Mouse (Mus musculus): ENCODE measurements around the gene Dnajb11. TPM values are rescaled to one million over a fixed set of nuclear protein-coding genes. Genes with fewer than 3 reads are reported as not detected.

The Dnajb11 gene
- total RNA-seq, 1 experiment: 155 TPM

GRCm38 (mm10) chr16:22918664-22919312 lies 61.1 kb downstream of the Dnajb11 start:
- DNase-seq (ENCODE audit: low read depth, low spot score): no peak
- Histone ChIP-seq H3K36me3 (ENCODE audit: control insufficient read depth, insufficient read depth, low read length, poor library complexity, severe bottlenecking) (no peaks in the 10 kb centered on the region), H3K9ac (ENCODE audit: insufficient read depth, low read depth, low read length, poor library complexity, severe bottlenecking) (no peak overlapping the region), H3K4me1 (ENCODE audit: control insufficient read depth in 2 of 2, insufficient read depth in 2 of 2, low read length in 2 of 2, poor library complexity in 1 of 2) (peaks cover 0 to 13% of the 10 kb centered on the region in 2 experiments; a peak in 3 of 4 replicates), H3K27ac (ENCODE audit: insufficient read depth, low read depth, low read length, poor library complexity, severe bottlenecking) (no peak overlapping the region), H3K9me3 (ENCODE audit: control insufficient read depth, insufficient read depth, low read depth, low read length) (no peaks in the 10 kb centered on the region), H3K4me3 (ENCODE audit: insufficient read depth in 1 of 2, low read depth in 1 of 2, low read length in 2 of 2, poor library complexity in 1 of 2, severe bottlenecking in 1 of 2) (no peak overlapping the region)
- in situ Hi-C loops (cut with MboI; ENCODE audit: low sequenced_read_pairs in 2 of 2, unreplicated experiment in 2 of 2): no loop called here
- no peak for TF ChIP-seq MAFK (IDR thresholded peaks at IDR 0.05; ENCODE audit: insufficient read depth, low read depth, low read length)
- TF ChIP-seq CHD2 (IDR thresholded peaks at IDR 0.05; ENCODE audit: low read depth, low read length): no peak
- TF ChIP-seq HCFC1 (IDR thresholded peaks at IDR 0.05; ENCODE audit: borderline replicate concordance, insufficient read depth, low read length): no peak
- TF ChIP-seq ZNF384 (IDR thresholded peaks at IDR 0.05; ENCODE audit: low read depth, low read length): no peak
- TF ChIP-seq ZC3H11A (IDR thresholded peaks at IDR 0.05; ENCODE audit: borderline replicate concordance, low read depth, low read length): no peak

GRCm38 (mm10) chr16:22919971-22920854 lies 62.6 kb downstream of the Dnajb11 start:
- Histone ChIP-seq H3K27ac (ENCODE audit: insufficient read depth, low read depth, low read length, poor library complexity, severe bottlenecking) (0 out of 2 replicates have a peak overlapping the region, but pooled peaks have one; percentile 1), H3K36me3 (ENCODE audit: control insufficient read depth, insufficient read depth, low read length, poor library complexity, severe bottlenecking) (no peaks in the 10 kb centered on the region), H3K4me1 (ENCODE audit: control insufficient read depth in 2 of 2, insufficient read depth in 2 of 2, low read length in 2 of 2, poor library complexity in 1 of 2) (peaks cover 0 to 13% of the 10 kb centered on the region in 2 experiments; a peak in 3 of 4 replicates), H3K4me3 (ENCODE audit: insufficient read depth in 1 of 2, low read depth in 1 of 2, low read length in 2 of 2, poor library complexity in 1 of 2, severe bottlenecking in 1 of 2) (peak overlapping the region in 1 of 2 experiments; percentile 18; a peak in 1 of 4 replicates), H3K9me3 (ENCODE audit: control insufficient read depth, insufficient read depth, low read depth, low read length) (no peaks in the 10 kb centered on the region), H3K9ac (ENCODE audit: insufficient read depth, low read depth, low read length, poor library complexity, severe bottlenecking) (peak overlapping the region; percentile 42; the same call in 1 of the 2 replicates)
- in situ Hi-C loops (cut with MboI; ENCODE audit: low sequenced_read_pairs in 2 of 2, unreplicated experiment in 2 of 2): no loop called here
- TF ChIP-seq HCFC1 (IDR thresholded peaks at IDR 0.05; ENCODE audit: borderline replicate concordance, insufficient read depth, low read length): no peak
- no peak for TF ChIP-seq ZNF384 (IDR thresholded peaks at IDR 0.05; ENCODE audit: low read depth, low read length)
- no peak for TF ChIP-seq ZC3H11A (IDR thresholded peaks at IDR 0.05; ENCODE audit: borderline replicate concordance, low read depth, low read length)
- TF ChIP-seq MAFK (IDR thresholded peaks at IDR 0.05; ENCODE audit: insufficient read depth, low read depth, low read length): peak; percentile 83
- peak; percentile 29 for DNase-seq (ENCODE audit: low read depth, low spot score)

- TF ChIP-seq ZC3H11A (IDR thresholded peaks at IDR 0.05; ENCODE audit: borderline replicate concordance, low read depth, low read length) (no peak), HCFC1 (IDR thresholded peaks at IDR 0.05; ENCODE audit: borderline replicate concordance, insufficient read depth, low read length) (no peak), MAFK (IDR thresholded peaks at IDR 0.05; ENCODE audit: insufficient read depth, low read depth, low read length) (no peak), ZNF384 (IDR thresholded peaks at IDR 0.05; ENCODE audit: low read depth, low read length) (no peak), CHD2 (IDR thresholded peaks at IDR 0.05; ENCODE audit: low read depth, low read length) (no peak)
- no peaks in the 10 kb centered on the region for H3K36me3 ChIP-seq (ENCODE audit: control insufficient read depth, insufficient read depth, low read length, poor library complexity, severe bottlenecking)
- DNase-seq (ENCODE audit: low read depth, low spot score): no peak
- in situ Hi-C loops (cut with MboI; ENCODE audit: low sequenced_read_pairs in 2 of 2, unreplicated experiment in 2 of 2): no loop called here
- H3K9me3 ChIP-seq (ENCODE audit: control insufficient read depth, insufficient read depth, low read depth, low read length): no peaks in the 10 kb centered on the region
- H3K4me1 ChIP-seq (ENCODE audit: control insufficient read depth in 2 of 2, insufficient read depth in 2 of 2, low read length in 2 of 2, poor library complexity in 1 of 2): peaks cover 0 to 13% of the 10 kb centered on the region in 2 experiments; a peak in 3 of 4 replicates
- no peak overlapping the region for H3K9ac ChIP-seq (ENCODE audit: insufficient read depth, low read depth, low read length, poor library complexity, severe bottlenecking)
- H3K27ac ChIP-seq (ENCODE audit: insufficient read depth, low read depth, low read length, poor library complexity, severe bottlenecking): no peak overlapping the region
- H3K4me3 ChIP-seq (ENCODE audit: insufficient read depth in 1 of 2, low read depth in 1 of 2, low read length in 2 of 2, poor library complexity in 1 of 2, severe bottlenecking in 1 of 2): no peak overlapping the region
Measured at GRCm38 (mm10) chr16:22921761-22922160, 64.1 kb downstream of the Dnajb11 start.

GRCm38 (mm10) chr16:22922433-22922832 lies 64.8 kb downstream of the Dnajb11 start:
- in situ Hi-C loops (cut with MboI; ENCODE audit: low sequenced_read_pairs in 2 of 2, unreplicated experiment in 2 of 2): no loop called here
- H3K36me3 ChIP-seq (ENCODE audit: control insufficient read depth, insufficient read depth, low read length, poor library complexity, severe bottlenecking): no peaks in the 10 kb centered on the region
- H3K9ac ChIP-seq (ENCODE audit: insufficient read depth, low read depth, low read length, poor library complexity, severe bottlenecking): no peak overlapping the region
- H3K4me1 ChIP-seq (ENCODE audit: control insufficient read depth in 2 of 2, insufficient read depth in 2 of 2, low read length in 2 of 2, poor library complexity in 1 of 2): peaks cover 0 to 13% of the 10 kb centered on the region in 2 experiments; a peak in 3 of 4 replicates
- H3K27ac ChIP-seq (ENCODE audit: insufficient read depth, low read depth, low read length, poor library complexity, severe bottlenecking): no peak overlapping the region
- H3K4me3 ChIP-seq (ENCODE audit: insufficient read depth in 1 of 2, low read depth in 1 of 2, low read length in 2 of 2, poor library complexity in 1 of 2, severe bottlenecking in 1 of 2): no peak overlapping the region
- DNase-seq (ENCODE audit: low read depth, low spot score): no peak
- no peak for TF ChIP-seq HCFC1 (IDR thresholded peaks at IDR 0.05; ENCODE audit: borderline replicate concordance, insufficient read depth, low read length)
- no peak for TF ChIP-seq CHD2 (IDR thresholded peaks at IDR 0.05; ENCODE audit: low read depth, low read length)
- no peak for TF ChIP-seq ZNF384 (IDR thresholded peaks at IDR 0.05; ENCODE audit: low read depth, low read length)
- TF ChIP-seq MAFK (IDR thresholded peaks at IDR 0.05; ENCODE audit: insufficient read depth, low read depth, low read length): no peak
- TF ChIP-seq ZC3H11A (IDR thresholded peaks at IDR 0.05; ENCODE audit: borderline replicate concordance, low read depth, low read length): no peak
- H3K9me3 ChIP-seq (ENCODE audit: control insufficient read depth, insufficient read depth, low read depth, low read length): no peaks in the 10 kb centered on the region

Other genes starting within 250 kb of the Dnajb11 start
- gene Dgkg, start 200.6 kb upstream of the Dnajb11 start, total RNA-seq (2012; rRNA removed): 0.22 and 0.26 TPM in 2 replicates
- gene Crygs, start 46.3 kb upstream of the Dnajb11 start, total RNA-seq (2012; rRNA removed): not detected in 2 replicates
- gene Tbccd1, start 176 bp upstream of the Dnajb11 start, total RNA-seq (2012; rRNA removed): 17.5 and 20.0 TPM in 2 replicates
- 1.1 and 1.8 TPM in 2 replicates for gene Ahsg, start 33.4 kb downstream of the Dnajb11 start, total RNA-seq (2012; rRNA removed)
- gene Fetub, start 60.5 kb downstream of the Dnajb11 start, total RNA-seq (2012; rRNA removed): 3.7 and 4.7 TPM in 2 replicates
- gene Hrg, start 93.2 kb downstream of the Dnajb11 start, total RNA-seq (2012; rRNA removed): not detected in 2 replicates
- 0.22 TPM in 1 of 2 replicates, not detected in the other for gene Kng2, start 171.6 kb downstream of the Dnajb11 start, total RNA-seq (2012; rRNA removed)
- gene Kng1, start 200.0 kb downstream of the Dnajb11 start, total RNA-seq (2012; rRNA removed): 0.32 and 0.49 TPM in 2 replicates
- gene Eif4a2, start 249.6 kb downstream of the Dnajb11 start, total RNA-seq (2012; rRNA removed): 983 and 1,290 TPM in 2 replicates